Mouse (Mus musculus): ENCODE results near the gene Gtf2i. TPM values are rescaled to one million over a fixed set of nuclear protein-coding genes. Genes with fewer than 3 reads are reported as not detected.

Gtf2i gene
- total RNA-seq, 2 experiments from 2014 or later = 119 to 134 TPM

DNA sequence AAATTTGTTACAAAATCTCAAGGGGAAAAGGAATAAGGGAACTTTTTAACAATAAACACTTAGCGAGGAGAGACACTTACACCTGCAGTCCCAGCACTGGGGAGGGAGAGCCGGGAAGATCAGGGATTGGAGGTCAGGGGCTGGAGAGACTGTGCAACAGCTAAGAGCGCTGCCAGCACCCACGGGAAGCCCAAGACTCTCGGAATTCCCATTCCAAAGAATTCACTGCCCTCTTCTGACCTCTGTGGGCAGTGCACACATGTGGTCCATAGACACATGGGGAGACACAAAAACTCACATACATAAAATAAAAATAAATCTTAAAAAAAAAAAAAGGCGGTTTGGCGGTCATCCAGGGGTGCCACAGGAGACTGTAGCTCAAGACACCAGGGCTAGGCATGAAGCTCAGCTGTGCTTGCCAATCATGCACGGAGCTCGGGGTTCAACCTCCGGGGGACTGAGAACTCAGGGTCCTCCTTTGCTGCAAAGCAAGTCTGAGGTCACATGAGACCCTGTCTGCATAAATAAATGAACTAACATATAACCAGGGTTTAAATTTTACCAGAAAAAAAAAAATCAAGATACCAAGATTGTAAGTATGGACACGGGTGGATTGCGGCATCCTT is 24.5 kb downstream of the Gtf2i start:
- intact Hi-C loops (cut with DNase I; ENCODE audit: low total_unique reads) = no loop called here
- DNase-seq = no peak

DNA sequence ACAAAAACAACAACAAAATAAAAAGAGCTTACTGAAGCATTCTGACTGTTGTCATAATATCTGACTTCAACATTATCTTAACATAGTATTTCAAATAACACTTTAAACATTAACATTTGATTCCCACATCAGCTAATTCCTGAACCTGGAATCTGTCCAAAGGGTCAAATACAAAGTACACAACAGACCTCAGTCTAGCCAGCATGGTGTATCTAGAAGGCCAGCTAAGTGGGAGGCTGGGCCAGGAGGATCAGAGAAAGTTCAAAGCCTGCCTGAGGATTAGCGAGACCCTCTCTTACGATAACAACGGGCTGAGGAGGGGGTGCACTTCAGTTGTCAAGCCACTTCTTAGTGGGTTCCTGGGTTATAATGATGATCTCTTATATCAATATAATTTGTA is 26.5 kb downstream of the Gtf2i start:
- intact Hi-C loops (cut with DNase I; ENCODE audit: low total_unique reads) = no loop called here
- DNase-seq = no peak

DNA sequence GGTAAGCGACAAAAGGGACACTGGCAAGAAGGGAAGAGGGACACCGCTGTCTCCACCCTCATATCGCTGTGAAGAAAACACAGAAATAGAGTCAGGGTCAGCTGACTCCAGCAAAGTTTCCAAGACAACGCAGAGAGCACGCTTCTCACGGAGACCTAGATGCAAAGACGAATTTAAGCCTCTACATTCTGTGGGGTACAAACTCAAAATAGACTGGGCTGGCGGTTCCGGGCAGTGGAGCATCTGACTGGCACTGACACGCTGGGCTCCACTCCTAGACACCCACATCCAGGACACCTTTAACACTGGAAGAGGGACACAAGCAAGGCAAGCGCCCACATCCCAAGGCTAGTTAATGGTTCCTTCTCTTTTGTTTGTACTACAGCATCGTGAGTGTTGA is 29.6 kb downstream of the Gtf2i start:
- intact Hi-C loops (cut with DNase I; ENCODE audit: low total_unique reads) = no loop called here
- DNase-seq = no peak

- intact Hi-C loops (cut with DNase I; ENCODE audit: low total_unique reads) = no loop called here
- no peak for DNase-seq
Observed at GRCm38 (mm10) chr5:134282603-134283002, 32.0 kb downstream of the Gtf2i start.

DNA sequence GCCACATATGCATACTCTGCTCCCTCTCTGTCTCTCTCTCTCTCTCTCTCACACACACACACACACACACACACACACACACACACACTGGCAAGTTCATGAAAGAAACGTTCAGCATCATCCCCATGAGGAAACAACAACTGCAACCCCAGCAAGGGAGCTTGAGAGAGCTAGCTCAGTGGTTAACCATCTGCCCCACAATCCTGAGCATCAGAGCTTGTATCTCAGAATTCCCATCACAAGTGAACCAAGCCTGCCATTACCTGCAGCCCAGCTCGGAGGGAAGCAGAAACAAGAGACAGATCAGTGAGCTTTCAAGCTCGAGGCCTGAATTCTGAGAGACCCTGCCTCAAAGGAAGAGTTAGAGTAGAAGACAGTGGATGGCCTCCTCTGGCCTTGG is 32.5 kb downstream of the Gtf2i start:
- DNase-seq = no peak

GRCm38 (mm10) chr5:134279371-134279770 is 35.2 kb downstream of the Gtf2i start:
- DNase-seq = no peak
- intact Hi-C loops (cut with DNase I; ENCODE audit: low total_unique reads) = loop anchor here (5.0 kb wide), 1 partner anchor 58 kb away; no protein-coding TSS in a partner anchor

More for the DNA sequence above, 32.5 kb downstream of the Gtf2i start:
- intact Hi-C loops (cut with DNase I; ENCODE audit: low total_unique reads) = no loop called here

- no peak for DNase-seq
- intact Hi-C loops (cut with DNase I; ENCODE audit: low total_unique reads) = loop anchor here (5.0 kb wide), 1 partner anchor 60 kb away; no protein-coding TSS in a partner anchor
Observed at GRCm38 (mm10) chr5:134277109-134277508, 37.5 kb downstream of the Gtf2i start.

- no peak for DNase-seq
- intact Hi-C loops (cut with DNase I; ENCODE audit: low total_unique reads) = loop anchor here (5.0 kb wide), 1 partner anchor 62 kb away; no protein-coding TSS in a partner anchor
Observed at GRCm38 (mm10) chr5:134275556-134275955, 39.0 kb downstream of the Gtf2i start.

- intact Hi-C loops (cut with DNase I; ENCODE audit: low total_unique reads) = loop anchor here (5.0 kb wide), 1 partner anchor 62 kb away; no protein-coding TSS in a partner anchor
- no peak for DNase-seq
Observed at GRCm38 (mm10) chr5:134275021-134275420, 39.5 kb downstream of the Gtf2i start.

- DNase-seq = no peak
- intact Hi-C loops (cut with DNase I; ENCODE audit: low total_unique reads) = no loop called here
Observed at GRCm38 (mm10) chr5:134273761-134274160, 40.8 kb downstream of the Gtf2i start.

- intact Hi-C loops (cut with DNase I; ENCODE audit: low total_unique reads) = no loop called here
- DNase-seq = no peak
Observed at GRCm38 (mm10) chr5:134272761-134273160, 41.8 kb downstream of the Gtf2i start.

GRCm38 (mm10) chr5:134271421-134271820 is 43.1 kb downstream of the Gtf2i start:
- DNase-seq = no peak
- intact Hi-C loops (cut with DNase I; ENCODE audit: low total_unique reads) = no loop called here

DNA sequence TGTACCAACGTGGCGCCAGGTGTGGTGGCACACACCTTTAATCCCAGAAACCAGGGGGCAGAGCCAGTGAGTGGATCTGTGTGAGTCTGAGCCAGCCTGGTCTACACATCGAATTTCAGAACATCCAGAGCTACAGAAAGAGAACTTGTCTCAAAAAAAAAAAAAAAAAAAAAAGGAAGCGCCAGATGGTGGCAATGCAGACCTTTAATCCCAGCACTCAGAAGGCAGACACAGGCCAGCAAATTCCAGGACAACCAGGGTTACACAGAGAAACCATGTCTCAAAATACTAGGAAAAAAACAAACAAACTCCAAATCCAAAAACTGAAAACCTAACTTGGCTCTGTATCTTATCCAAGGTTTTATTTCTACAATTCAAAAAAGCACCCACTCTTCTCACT is 44.0 kb downstream of the Gtf2i start:
- intact Hi-C loops (cut with DNase I; ENCODE audit: low total_unique reads) = no loop called here
- no peak for DNase-seq

- DNase-seq = no peak
Observed at GRCm38 (mm10) chr5:134269751-134270150, 44.8 kb downstream of the Gtf2i start.

GRCm38 (mm10) chr5:134268751-134269150 is 45.8 kb downstream of the Gtf2i start:
- no peak for DNase-seq
- intact Hi-C loops (cut with DNase I; ENCODE audit: low total_unique reads) = no loop called here

More at GRCm38 (mm10) chr5:134269751-134270150, 44.8 kb downstream of the Gtf2i start:
- intact Hi-C loops (cut with DNase I; ENCODE audit: low total_unique reads) = no loop called here

DNA sequence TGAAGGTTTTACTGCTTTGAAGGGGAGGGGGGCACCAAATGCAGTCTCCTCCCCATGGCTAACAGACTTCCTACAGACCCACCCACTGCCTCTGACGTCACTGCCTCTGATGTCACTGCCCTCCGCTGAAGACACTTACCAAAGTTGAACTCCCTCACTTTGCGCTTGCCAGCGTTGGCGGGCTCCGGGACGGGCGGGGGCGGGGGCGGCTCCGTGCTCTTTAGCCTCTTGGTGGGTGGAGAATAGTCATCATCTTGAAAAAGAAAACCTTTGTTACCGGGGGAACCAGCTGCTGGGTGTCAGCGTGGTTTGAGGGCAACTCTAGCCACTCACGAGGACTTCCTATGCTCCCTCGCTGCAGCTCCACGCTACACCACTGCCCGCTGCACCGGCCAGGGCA is 48.2 kb downstream of the Gtf2i start:
- intact Hi-C loops (cut with DNase I; ENCODE audit: low total_unique reads) = no loop called here
- DNase-seq = no peak

GRCm38 (mm10) chr5:134265890-134266289 is 48.7 kb downstream of the Gtf2i start:
- intact Hi-C loops (cut with DNase I; ENCODE audit: low total_unique reads) = no loop called here
- DNase-seq = no peak

DNA sequence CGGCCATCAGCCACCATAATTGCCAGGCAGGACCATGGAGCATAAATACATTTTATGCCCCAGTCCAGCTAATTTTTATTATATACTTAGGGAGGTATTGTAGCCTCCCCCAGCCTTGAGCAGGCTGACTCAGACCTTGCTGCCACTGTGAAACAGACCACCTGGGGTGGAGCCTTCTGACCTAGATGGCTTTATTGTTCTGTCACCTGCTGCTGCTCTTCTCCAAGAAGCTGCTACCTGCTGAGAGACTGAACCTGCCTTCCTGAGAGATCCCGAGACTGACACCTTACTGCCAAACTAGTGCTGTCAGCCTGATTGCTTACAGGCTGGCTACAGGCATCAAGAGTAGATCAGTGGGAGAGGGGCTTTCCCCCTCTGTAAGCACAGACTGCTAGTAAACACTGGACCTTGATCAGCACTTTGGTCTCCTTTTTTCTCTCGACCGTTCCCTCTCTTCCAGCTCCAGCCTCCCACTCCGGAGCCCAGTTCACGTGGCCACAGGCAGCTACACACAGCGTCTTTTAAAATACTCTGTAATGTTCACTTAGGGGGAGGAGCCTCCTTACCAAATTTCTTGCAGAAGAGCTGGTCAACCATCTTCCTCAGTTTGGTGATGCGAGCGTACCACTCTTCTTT is 54.4 kb downstream of the Gtf2i start:
- intact Hi-C loops (cut with DNase I; ENCODE audit: low total_unique reads) = no loop called here
- DNase-seq = no peak

- no peak for DNase-seq
- intact Hi-C loops (cut with DNase I; ENCODE audit: low total_unique reads) = no loop called here
Observed at GRCm38 (mm10) chr5:134258934-134259333, 55.6 kb downstream of the Gtf2i start.

GRCm38 (mm10) chr5:134258395-134258794 is 56.2 kb downstream of the Gtf2i start:
- intact Hi-C loops (cut with DNase I; ENCODE audit: low total_unique reads) = no loop called here

DNA sequence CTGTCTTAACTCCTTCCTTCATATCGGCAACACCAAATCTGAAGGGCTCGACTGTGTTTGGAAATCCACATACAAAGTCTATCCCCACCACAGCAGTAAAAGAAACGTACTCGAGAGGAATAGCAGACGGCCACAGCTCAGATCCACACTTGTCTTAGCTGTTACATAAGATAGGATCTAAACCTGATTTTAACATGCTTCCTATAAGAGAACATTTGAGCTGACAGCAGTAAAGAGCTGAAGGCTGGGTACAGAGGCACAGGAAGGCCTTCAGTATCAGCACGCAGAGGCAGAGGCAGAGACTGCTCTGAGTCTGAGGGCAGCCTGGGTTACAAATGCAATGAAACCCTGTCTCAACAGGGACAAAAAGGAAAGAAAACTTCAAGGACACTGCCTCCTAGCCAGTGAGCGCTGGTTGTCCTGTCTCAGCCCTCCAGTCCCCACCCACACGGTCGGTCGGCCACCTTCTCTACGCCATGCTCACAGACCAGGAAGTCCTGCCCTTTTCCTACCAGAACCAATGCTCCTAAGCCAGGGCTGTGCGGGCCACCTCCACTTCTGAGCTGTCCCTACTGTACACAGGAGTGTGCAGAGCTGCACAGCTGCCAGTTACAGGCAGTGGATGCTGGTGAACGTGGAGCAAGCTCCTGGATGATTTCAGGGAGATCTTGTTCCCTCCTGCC is 57.1 kb downstream of the Gtf2i start:
- DNase-seq = no peak
- intact Hi-C loops (cut with DNase I; ENCODE audit: low total_unique reads) = no loop called here

More at GRCm38 (mm10) chr5:134258395-134258794, 56.2 kb downstream of the Gtf2i start:
- DNase-seq = no peak
